Mouse (Mus musculus) olfactory bulb, adult 2 months (tissue): ENCODE measurements around the gene Cct8l1. TPM values are rescaled to one million over a fixed set of nuclear protein-coding genes. Genes with fewer than 3 reads are reported as not detected.

Experiments used
- H3K27ac ChIP-seq: fragments of 200-500 bp; 2 replicates; pipeline ENCODE4 v1.5.1; 2012; ENCODE audit warnings: low read depth, low read length; ENCODE audit not compliant: insufficient read depth
- H3K4me1 ChIP-seq: fragments of 200-500 bp; 2 replicates; pipeline ENCODE4 v1.6.1; 2012; ENCODE audit warnings: low read length; ENCODE audit not compliant: control insufficient read depth, insufficient read depth
- H3K4me3 ChIP-seq: fragments of 200-500 bp; 2 replicates; pipeline ENCODE4 v1.5.1; 2012; ENCODE audit warnings: mild to moderate bottlenecking, low read depth, low read length, moderate library complexity; ENCODE audit not compliant: insufficient read depth
- CTCF ChIP-seq: fragments of 200-500 bp; IDR thresholded peaks from 2 replicates; pipeline ENCODE4 v1.5.1; 2012; ENCODE audit warnings: low read depth, mild to moderate bottlenecking, low read length, moderate library complexity; ENCODE audit not compliant: insufficient read depth
- POLR2A ChIP-seq: fragments of 200-500 bp; IDR thresholded peaks from 2 replicates; pipeline ENCODE4 v1.6.1; 2012; ENCODE audit warnings: mild to moderate bottlenecking, low read depth, low read length, moderate library complexity; ENCODE audit not compliant: insufficient read depth
- WGBS: fragments of 180-500 bp; shearing (Covaris S2); methylation state at CpG from one replicate; pipeline ENCODE4 v1.1.7; 2018; 5-methylcytosine and 5-hydroxymethylcytosine counted together
- polyA plus RNA-seq: library from polyadenylated mRNA; stranded (reverse); fragments of >200 nt; gene quantifications from 2 replicates; pipeline ENCODE4 v1.2.4, GENCODE M21; 2012; ENCODE audit warnings: low replicate concordance; ENCODE audit not compliant: missing spikeins, insufficient read depth, insufficient read length

The Cct8l1 gene
- polyA plus RNA-seq, 1 experiment, result not detected

- 83% methylated on average over 1 of the region's 1 CpGs for whole genome bisulfite sequencing
- no peak overlapping the region for H3K27ac ChIP-seq
- no peak overlapping the region for H3K4me3 ChIP-seq
- TF ChIP-seq POLR2A, result no peak
- TF ChIP-seq CTCF, result no peak
- H3K4me1 ChIP-seq, result peaks cover 12% of the 10 kb centered on the region
These were observed 12.1 kb downstream of the Cct8l1 start for GRCm38 (mm10) chr5:25527971-25528370.

GRCm38 (mm10) chr5:25528851-25529528 is 13.1 kb downstream of the Cct8l1 start:
- peak overlapping the region; percentile 24; the same call in 1 of the 2 replicates for H3K27ac ChIP-seq
- peaks cover 12% of the 10 kb centered on the region for H3K4me1 ChIP-seq
- no peak for TF ChIP-seq POLR2A
- no peak for TF ChIP-seq CTCF
- WGBS, result 12% methylated on average over 22 of the region's 22 CpGs
- peak overlapping the region; percentile 99 for H3K4me3 ChIP-seq

GRCm38 (mm10) chr5:25529529-25530421 is 13.9 kb downstream of the Cct8l1 start:
- Histone ChIP-seq H3K4me1 (peaks cover 12% of the 10 kb centered on the region), H3K27ac (peak overlapping the region; percentile 91), H3K4me3 (peak overlapping the region; percentile 99)
- TF ChIP-seq POLR2A (peak; percentile 40), CTCF (no peak)
- under 1% methylated on average over 84 of the region's 87 CpGs for WGBS

GRCm38 (mm10) chr5:25530629-25531028 is 14.8 kb downstream of the Cct8l1 start:
- Histone ChIP-seq H3K27ac (no peak overlapping the region), H3K4me3 (no peak overlapping the region), H3K4me1 (peaks cover 12% of the 10 kb centered on the region)
- WGBS, result 1% methylated on average over 2 of the region's 2 CpGs
- TF ChIP-seq POLR2A (no peak), CTCF (no peak)

- TF ChIP-seq CTCF (no peak), POLR2A (no peak)
- Histone ChIP-seq H3K27ac (no peak overlapping the region), H3K4me3 (no peak overlapping the region), H3K4me1 (peaks cover 8% of the 10 kb centered on the region; the same call in 1 of the 2 replicates)
- WGBS, result 65% methylated on average over 18 of the region's 18 CpGs
These were observed 16.6 kb downstream of the Cct8l1 start for GRCm38 (mm10) chr5:25532256-25533147.

GRCm38 (mm10) chr5:25533298-25533697 is 17.4 kb downstream of the Cct8l1 start:
- 93% methylated on average over 5 of the region's 5 CpGs for WGBS
- H3K4me1 ChIP-seq, result peaks cover 8% of the 10 kb centered on the region; the same call in 1 of the 2 replicates
- H3K27ac ChIP-seq, result no peak overlapping the region
- no peak overlapping the region for H3K4me3 ChIP-seq
- no peak for TF ChIP-seq CTCF

- TF ChIP-seq CTCF (no peak), POLR2A (no peak)
- Histone ChIP-seq H3K4me1 (peaks cover 6% of the 10 kb centered on the region; the same call in 1 of the 2 replicates), H3K27ac (no peak overlapping the region), H3K4me3 (no peak overlapping the region)
- 90% methylated on average over 2 of the region's 2 CpGs for WGBS
These were observed 19.7 kb downstream of the Cct8l1 start for GRCm38 (mm10) chr5:25535566-25535965.

GRCm38 (mm10) chr5:25536451-25536850 is 20.6 kb downstream of the Cct8l1 start:
- Histone ChIP-seq H3K4me3 (no peak overlapping the region), H3K27ac (no peak overlapping the region), H3K4me1 (peaks cover 6% of the 10 kb centered on the region; the same call in 1 of the 2 replicates)
- 79% methylated on average over 2 of the region's 2 CpGs for WGBS
- TF ChIP-seq POLR2A (no peak), CTCF (no peak)
